Mouse (Mus musculus) stomach, embryonic 14.5 days (tissue): ENCODE results near the gene H2afj. TPM values are rescaled to one million over a fixed set of nuclear protein-coding genes. Genes with fewer than 3 reads are reported as not detected.

Source experiments
- ATAC-seq: fragments of 200-750 bp; cut with Nextera tagmentation; 2 replicates; pipeline ENCODE4 v1.8.0; 2017; ENCODE audit warnings: low read depth, moderate TSS enrichment; ENCODE audit not compliant: insufficient number of reproducible peaks, insufficient read depth, low FRiP score
- H3K27ac ChIP-seq: fragments of 300-500 bp; sonication (generic); 2 replicates; pipeline ENCODE4 v1.5.1; 2014; ENCODE audit warnings: mild to moderate bottlenecking, low read length, moderate library complexity, mixed read lengths
- H3K27me3 ChIP-seq: fragments of 300-500 bp; sonication (generic); 2 replicates; pipeline ENCODE4 v1.6.1; 2014; ENCODE audit warnings: low read length, control low read depth, mixed read lengths; ENCODE audit not compliant: control insufficient read depth, insufficient read depth
- H3K36me3 ChIP-seq: fragments of 300-500 bp; sonication (generic); 2 replicates; pipeline ENCODE4 v1.6.1; 2014; ENCODE audit warnings: mild to moderate bottlenecking, control low read depth, low read length, moderate library complexity, mixed read lengths; ENCODE audit not compliant: control insufficient read depth, insufficient read depth
- H3K4me1 ChIP-seq: fragments of 300-500 bp; sonication (generic); 2 replicates; pipeline ENCODE4 v1.6.1; 2014; ENCODE audit warnings: low read length, control low read depth, mixed read lengths; ENCODE audit not compliant: control insufficient read depth, insufficient read depth
- H3K4me2 ChIP-seq: fragments of 300-500 bp; sonication (generic); replicated peaks from 2 replicates; pipeline ENCODE4 v1.6.1; 2014; ENCODE audit warnings: low read depth, low read length, control low read depth
- H3K4me3 ChIP-seq: fragments of 300-500 bp; sonication (generic); 2 replicates; pipeline ENCODE4 v1.5.1; 2014; ENCODE audit warnings: low read depth, low read length, control low read depth
- H3K9ac ChIP-seq: fragments of 300-500 bp; sonication (generic); replicated peaks from 2 replicates; pipeline ENCODE4 v1.6.1; 2014; ENCODE audit warnings: low read depth, mild to moderate bottlenecking, control low read depth, low read length, moderate library complexity, mixed read lengths
- H3K9me3 ChIP-seq: fragments of 300-500 bp; sonication (generic); 2 replicates; pipeline ENCODE4 v1.6.1; 2016; ENCODE audit warnings: low read depth, low read length, control low read depth; ENCODE audit not compliant: control insufficient read depth
- WGBS: fragments of 180-500 bp; shearing (Covaris S2); extraction: QIAGEN DNeasy Blood & Tissue Kit; methylation state at CpG from one replicate; pipeline ENCODE4 v1.1.7; 2014; 5-methylcytosine and 5-hydroxymethylcytosine counted together
- polyA plus RNA-seq: library from polyadenylated mRNA; unstranded; fragments of >200 nt; fragmentation: Nextera tagmentation; extraction: Ambion mirVana; gene quantifications from 2 replicates; pipeline ENCODE4 v1.2.1, GENCODE M21; 2014

H2afj gene
- polyA plus RNA-seq, 1 experiment from 2014 or later, result 130 TPM

- no peak for ATAC-seq
- H3K4me3 ChIP-seq, result peak overlapping the region; percentile 71
- peaks cover 9% of the 10 kb centered on the region; the same call in 1 of the 2 replicates for H3K4me1 ChIP-seq
- H3K4me2 ChIP-seq, result peak overlapping the region; percentile 84
- H3K9ac ChIP-seq, result peak overlapping the region; percentile 97
- no peaks in the 10 kb centered on the region for H3K9me3 ChIP-seq
- H3K36me3 ChIP-seq, result no peaks in the 10 kb centered on the region
- WGBS, result 15% methylated on average over 12 of the region's 12 CpGs
- H3K27me3 ChIP-seq, result no peaks in the 10 kb centered on the region
- H3K27ac ChIP-seq, result peak overlapping the region; percentile 100
Measured at GRCm38 (mm10) chr6:136803093-136803738, 4.8 kb upstream of the H2afj start.

- Histone ChIP-seq H3K9ac (peak within 1 kb of the TSS; percentile 97), H3K27ac (peak within 1 kb of the TSS; percentile 100), H3K4me2 (peak within 1 kb of the TSS; percentile 84), H3K9me3 (no peaks in the 10 kb centered on the region), H3K4me3 (peak within 1 kb of the TSS; percentile 71), H3K36me3 (no peaks in the 10 kb centered on the region), H3K4me1 (peaks cover 9% of the 10 kb centered on the region; the same call in 1 of the 2 replicates), H3K27me3 (no peaks in the 10 kb centered on the region)
- ATAC-seq, result peak; percentile 74
- under 1% methylated on average over 50 of the region's 50 CpGs for WGBS
Measured at GRCm38 (mm10) chr6:136803739-136804633, 4.1 kb upstream of the H2afj start, which contains the start of gene Hist4h4. Gene Hist4h4 (minus strand): TSS chr6:136804415.

- Histone ChIP-seq H3K9ac (peak overlapping the region; percentile 97; the same call in 1 of the 2 replicates), H3K4me1 (peaks cover 12% of the 10 kb centered on the region; the same call in 1 of the 2 replicates), H3K4me2 (peak overlapping the region; percentile 84), H3K9me3 (no peaks in the 10 kb centered on the region), H3K36me3 (no peaks in the 10 kb centered on the region), H3K27ac (peak overlapping the region; percentile 100), H3K4me3 (peak overlapping the region; percentile 71), H3K27me3 (no peaks in the 10 kb centered on the region)
- ATAC-seq, result no peak
- 27% methylated on average over 9 of the region's 9 CpGs for WGBS
Measured at GRCm38 (mm10) chr6:136804705-136805408, 3.2 kb upstream of the H2afj start.

- H3K27me3 ChIP-seq, result no peaks in the 10 kb centered on the region
- no peak overlapping the region for H3K4me3 ChIP-seq
- peaks cover 12% of the 10 kb centered on the region; the same call in 1 of the 2 replicates for H3K4me1 ChIP-seq
- no peak overlapping the region; the same call in 1 of the 2 replicates for H3K4me2 ChIP-seq
- no peak overlapping the region for H3K9ac ChIP-seq
- no peak for ATAC-seq
- H3K36me3 ChIP-seq, result no peaks in the 10 kb centered on the region
- no peaks in the 10 kb centered on the region for H3K9me3 ChIP-seq
- peak overlapping the region; percentile 100; the same call in 1 of the 2 replicates for H3K27ac ChIP-seq
- WGBS, result 74% methylated on average over 1 of the region's 1 CpGs
Measured at GRCm38 (mm10) chr6:136805409-136805775, 2.7 kb upstream of the H2afj start.

- no peaks in the 10 kb centered on the region for H3K9me3 ChIP-seq
- H3K27me3 ChIP-seq, result no peaks in the 10 kb centered on the region
- peaks cover 12% of the 10 kb centered on the region; the same call in 1 of the 2 replicates for H3K4me1 ChIP-seq
- H3K27ac ChIP-seq, result peak overlapping the region; percentile 77; the same call in 1 of the 2 replicates
- H3K4me3 ChIP-seq, result no peak overlapping the region
- 66% methylated on average over 5 of the region's 5 CpGs for WGBS
- ATAC-seq, result no peak
- peak overlapping the region; percentile 96 for H3K4me2 ChIP-seq
- H3K36me3 ChIP-seq, result peaks cover 1% of the 10 kb centered on the region; the same call in 1 of the 2 replicates
- H3K9ac ChIP-seq, result no peak overlapping the region
Measured at GRCm38 (mm10) chr6:136806819-136807218, 1.2 kb upstream of the H2afj start.

- no peaks in the 10 kb centered on the region for H3K27me3 ChIP-seq
- peak overlapping the region; percentile 96 for H3K4me2 ChIP-seq
- H3K4me1 ChIP-seq, result peaks cover 12% of the 10 kb centered on the region; the same call in 1 of the 2 replicates
- WGBS, result 42% methylated on average over 18 of the region's 18 CpGs
- H3K9ac ChIP-seq, result peak overlapping the region; percentile 45
- H3K27ac ChIP-seq, result peak overlapping the region; percentile 77; the same call in 1 of the 2 replicates
- H3K36me3 ChIP-seq, result peaks cover 8% of the 10 kb centered on the region
- peak overlapping the region; percentile 64 for H3K4me3 ChIP-seq
- no peaks in the 10 kb centered on the region for H3K9me3 ChIP-seq
- no peak for ATAC-seq
Measured at GRCm38 (mm10) chr6:136807395-136808013, 540 bp upstream of the H2afj start.

- peak; percentile 11; the same call in 1 of the 2 replicates for ATAC-seq
- WGBS, result under 1% methylated on average over 28 of the region's 28 CpGs
- Histone ChIP-seq H3K9me3 (no peaks in the 10 kb centered on the region), H3K4me2 (peak overlapping the region; percentile 96), H3K27me3 (no peaks in the 10 kb centered on the region), H3K4me3 (peak overlapping the region; percentile 64), H3K36me3 (peaks cover 16% of the 10 kb centered on the region), H3K9ac (peak overlapping the region; percentile 57), H3K4me1 (peaks cover 6% of the 10 kb centered on the region; the same call in 1 of the 2 replicates), H3K27ac (peak overlapping the region; percentile 18; the same call in 1 of the 2 replicates)
Measured at GRCm38 (mm10) chr6:136808631-136809046, 595 bp downstream of the H2afj start.
